Comparison of ENCODE assay signal across 21 mouse cellular contexts in genomic region chr7:82423602-82424001, GRCm38 (mm10).
DNase-seq lines count a peak whose midpoint lies in the region; ATAC-seq lines count a peak whose summit lies in the region.
"Had no signal": no experiment of that assay in that cellular context is flagged by ENCODE, and none has a peak within 500 bp of the region (broad histone marks: within the 10 kb centered on the region; RNA-seq: fewer than 3 reads in every experiment).

No protein-coding gene starts in this region.

- WGBS in heart, embryonic 12.5 days = 79% methylated on average over 2 of the region's 2 CpGs
- WGBS in heart, embryonic 16.5 days = 66% methylated on average over 2 of the region's 2 CpGs
- WGBS in limb, embryonic 10.5 days = 93% methylated on average over 2 of the region's 2 CpGs

- H3K9me3 ChIP-seq in heart, embryonic 12.5 days (replicated peaks) = no peaks in the 10 kb centered on the region
- no peaks in the 10 kb centered on the region for H3K9me3 ChIP-seq in heart, embryonic 16.5 days (replicated peaks; ENCODE audit: control insufficient read depth, low read length)
- no peaks in the 10 kb centered on the region for H3K9me3 ChIP-seq in limb, embryonic 10.5 days (replicated peaks)
- H3K9me3 ChIP-seq: forebrain, embryonic 15.5 days; hindbrain, embryonic 10.5 days; limb, embryonic 13.5 days; liver, embryonic 13.5 days; neural tube, embryonic 12.5 days had no signal

- H3K27ac ChIP-seq in heart, embryonic 12.5 days (ENCODE audit: poor library complexity, severe bottlenecking) = peak overlapping the region; percentile 85
- H3K27ac ChIP-seq in heart, embryonic 16.5 days (ENCODE audit: low read length) = peak overlapping the region; percentile 94
- H3K27ac ChIP-seq in limb, embryonic 10.5 days = no peak overlapping the region
- H3K27ac ChIP-seq: forebrain, embryonic 15.5 days; hindbrain, embryonic 10.5 days; hindbrain, postnatal 0 days; liver, embryonic 13.5 days; neural tube, embryonic 12.5 days had no signal

- no peak overlapping the region for H3K9ac ChIP-seq in heart, embryonic 12.5 days
- H3K9ac ChIP-seq in heart, embryonic 16.5 days (ENCODE audit: low read length) = no peak overlapping the region
- H3K9ac ChIP-seq: forebrain, embryonic 15.5 days; limb, embryonic 13.5 days; liver, embryonic 13.5 days; neural tube, embryonic 12.5 days had no signal

- H3K27me3 ChIP-seq in heart, embryonic 12.5 days (replicated peaks) = no peaks in the 10 kb centered on the region
- no peaks in the 10 kb centered on the region for H3K27me3 ChIP-seq in heart, embryonic 16.5 days (ENCODE audit: control insufficient read depth, insufficient read depth, low read length)
- H3K27me3 ChIP-seq in limb, embryonic 10.5 days (ENCODE audit: low read depth, poor library complexity, severe bottlenecking) = no peaks in the 10 kb centered on the region
- H3K27me3 ChIP-seq: forebrain, embryonic 15.5 days; liver, embryonic 13.5 days; neural tube, embryonic 12.5 days had no signal

- H3K4me3 ChIP-seq in heart, embryonic 12.5 days = no peak overlapping the region
- no peak overlapping the region for H3K4me3 ChIP-seq in heart, embryonic 16.5 days (ENCODE audit: low read length)
- H3K4me3 ChIP-seq in limb, embryonic 10.5 days = no peak overlapping the region
- H3K4me3 ChIP-seq: erythroblast, embryonic 14.5 days; forebrain, embryonic 15.5 days; hindbrain, embryonic 10.5 days; limb, embryonic 13.5 days; liver, embryonic 13.5 days; neural tube, embryonic 12.5 days had no signal

- no peak overlapping the region for H3K4me2 ChIP-seq in heart, embryonic 12.5 days
- H3K4me2 ChIP-seq in heart, embryonic 16.5 days (ENCODE audit: low read depth, low read length) = no peak overlapping the region
- H3K4me2 ChIP-seq: forebrain, embryonic 15.5 days; liver, embryonic 13.5 days; midbrain, embryonic 11.5 days; neural tube, embryonic 12.5 days had no signal

- no peaks in the 10 kb centered on the region for H3K36me3 ChIP-seq in heart, embryonic 12.5 days
- no peaks in the 10 kb centered on the region for H3K36me3 ChIP-seq in heart, embryonic 16.5 days (ENCODE audit: control insufficient read depth, insufficient read depth)
- no peaks in the 10 kb centered on the region for H3K36me3 ChIP-seq in limb, embryonic 10.5 days
- H3K36me3 ChIP-seq: forebrain, embryonic 15.5 days; hindbrain, embryonic 10.5 days; limb, embryonic 13.5 days; liver, embryonic 13.5 days; neural tube, embryonic 12.5 days had no signal

- no peak for ATAC-seq in heart, embryonic 12.5 days (ENCODE audit: insufficient number of reproducible peaks, low FRiP score)
- ATAC-seq in heart, embryonic 16.5 days (replicated peaks; ENCODE audit: extremely low read depth, insufficient read depth, low FRiP score) = no peak
- ATAC-seq: CD4-positive, CD25-positive, alpha-beta regulatory T cell, adult 4 months; forebrain, embryonic 15.5 days; hindbrain, postnatal 0 days had no signal

- no peak for DNase-seq in heart, adult 8-10 months (ENCODE audit: low spot score)
- peak; percentile 60 for DNase-seq in 3T3-L1 (ENCODE audit: low read depth, low spot score)
- peak; percentile 66 for DNase-seq in NIH3T3 (ENCODE audit: low read depth)
- DNase-seq in limb, embryonic 10.5 days (ENCODE audit: low spot score) = no peak
- DNase-seq in cerebellum, adult 11 months = no peak
- DNase-seq: cerebellum, adult 2 months; gastrocnemius, postnatal 25 days; kidney, adult 18-20 months; liver, embryonic 13.5 days; right cerebral cortex, postnatal 4 days; thymus, postnatal 25 days had no signal

- peaks cover 32% of the 10 kb centered on the region for H3K4me1 ChIP-seq in heart, embryonic 12.5 days (replicated peaks)
- peaks cover 41% of the 10 kb centered on the region for H3K4me1 ChIP-seq in heart, embryonic 16.5 days (ENCODE audit: control insufficient read depth, insufficient read depth, low read length)
- peaks cover 41% of the 10 kb centered on the region for H3K4me1 ChIP-seq in limb, embryonic 10.5 days
- H3K4me1 ChIP-seq: hindbrain, embryonic 10.5 days; liver, embryonic 13.5 days; neural tube, embryonic 12.5 days had no signal

Comparison
In these comparisons a context has a peak if more than half of its experiments do, and no peak if none do; other contexts are left out.
1. DNase-seq: peak in 3T3-L1 (single experiment) and NIH3T3 (single experiment); none in heart, adult 8-10 months (single experiment), limb, embryonic 10.5 days (single experiment) and cerebellum, adult 11 months (single experiment).